Mouse (Mus musculus) limb, embryonic 11.5 days (tissue): ENCODE measurements around the gene Lrp5. TPM values are rescaled to one million over a fixed set of nuclear protein-coding genes. Genes with fewer than 3 reads are reported as not detected.
A peak's percentile ranks its signal among the peaks of the same experiment; 100 is the strongest.

ENCODE experiments used
- ATAC-seq: fragments of 200-750 bp; cut with Nextera tagmentation; 2 replicates; pipeline ENCODE4 v1.8.0; 2017; ENCODE audit warnings: low read depth; ENCODE audit not compliant: insufficient number of reproducible peaks, low FRiP score, low TSS enrichment
- DNase-seq: peaks from one replicate; pipeline ENCODE4 v3.0.0-alpha.2; 2015; ENCODE audit warnings: low spot score
- H3K27ac ChIP-seq: fragments of 300-500 bp; sonication (generic); replicated peaks from 2 replicates; pipeline ENCODE4 v1.5.1; 2014; ENCODE audit warnings: low read depth, mild to moderate bottlenecking, low read length
- H3K27me3 ChIP-seq: fragments of 300-500 bp; sonication (generic); 2 replicates; pipeline ENCODE4 v1.6.1; 2014; ENCODE audit warnings: mild to moderate bottlenecking, low read length, mixed read lengths; ENCODE audit not compliant: control insufficient read depth, insufficient read depth
- H3K36me3 ChIP-seq: fragments of 300-500 bp; sonication (generic); 2 replicates; pipeline ENCODE4 v1.6.1; 2014; ENCODE audit warnings: mild to moderate bottlenecking, low read length, moderate library complexity, mixed read lengths; ENCODE audit not compliant: control insufficient read depth, insufficient read depth
- H3K4me1 ChIP-seq: fragments of 300-500 bp; sonication (generic); 2 replicates; pipeline ENCODE4 v1.6.1; 2014; ENCODE audit warnings: low read length, mixed read lengths; ENCODE audit not compliant: control insufficient read depth, insufficient read depth
- H3K4me2 ChIP-seq: fragments of 300-500 bp; sonication (generic); 2 replicates; pipeline ENCODE4 v1.6.1; 2014; ENCODE audit warnings: low read depth, mild to moderate bottlenecking, moderate library complexity; ENCODE audit not compliant: severe bottlenecking
- H3K4me3 ChIP-seq: fragments of 300-500 bp; sonication (generic); 2 replicates; pipeline ENCODE4 v1.5.1; 2014; ENCODE audit warnings: low read depth, low read length
- H3K9ac ChIP-seq: fragments of 300-500 bp; sonication (generic); 2 replicates; pipeline ENCODE4 v1.6.1; 2014; ENCODE audit warnings: mild to moderate bottlenecking, low read length
- H3K9me3 ChIP-seq: fragments of 300-500 bp; sonication (generic); 2 replicates; pipeline ENCODE4 v1.6.1; 2016; ENCODE audit warnings: low read length; ENCODE audit not compliant: control insufficient read depth
- WGBS: fragments of 180-500 bp; shearing (Covaris S2); extraction: QIAGEN DNeasy Blood & Tissue Kit; methylation state at CpG from one replicate; pipeline ENCODE4 v1.1.7; 2014; 5-methylcytosine and 5-hydroxymethylcytosine counted together
- polyA plus RNA-seq: library from polyadenylated mRNA; unstranded; fragments of >200 nt; fragmentation: Nextera tagmentation; extraction: Ambion mirVana; gene quantifications from 2 replicates; pipeline ENCODE4 v1.2.1, GENCODE M21; 2014

Gene Lrp5
- polyA plus RNA-seq, 1 experiment from 2014 or later, result 7.9 TPM

- H3K4me1 ChIP-seq, result 0 out of 2 replicates have a peak, but pooled peaks cover under 1% of the 10 kb centered on the region
- DNase-seq (no peak), ATAC-seq (no peak)
- WGBS, result 88% methylated on average over 4 of the region's 4 CpGs
- H3K36me3 ChIP-seq, result no peaks in the 10 kb centered on the region
- H3K27me3 ChIP-seq, result no peaks in the 10 kb centered on the region
- H3K9me3 ChIP-seq, result no peaks in the 10 kb centered on the region
- H3K4me3 ChIP-seq, result no peak overlapping the region
- H3K4me2 ChIP-seq, result no peak overlapping the region
- no peak overlapping the region for H3K9ac ChIP-seq
- H3K27ac ChIP-seq, result no peak overlapping the region
Observed at GRCm38 (mm10) chr19:3702460-3702859, 16.1 kb upstream of the Lrp5 start.

DNA sequence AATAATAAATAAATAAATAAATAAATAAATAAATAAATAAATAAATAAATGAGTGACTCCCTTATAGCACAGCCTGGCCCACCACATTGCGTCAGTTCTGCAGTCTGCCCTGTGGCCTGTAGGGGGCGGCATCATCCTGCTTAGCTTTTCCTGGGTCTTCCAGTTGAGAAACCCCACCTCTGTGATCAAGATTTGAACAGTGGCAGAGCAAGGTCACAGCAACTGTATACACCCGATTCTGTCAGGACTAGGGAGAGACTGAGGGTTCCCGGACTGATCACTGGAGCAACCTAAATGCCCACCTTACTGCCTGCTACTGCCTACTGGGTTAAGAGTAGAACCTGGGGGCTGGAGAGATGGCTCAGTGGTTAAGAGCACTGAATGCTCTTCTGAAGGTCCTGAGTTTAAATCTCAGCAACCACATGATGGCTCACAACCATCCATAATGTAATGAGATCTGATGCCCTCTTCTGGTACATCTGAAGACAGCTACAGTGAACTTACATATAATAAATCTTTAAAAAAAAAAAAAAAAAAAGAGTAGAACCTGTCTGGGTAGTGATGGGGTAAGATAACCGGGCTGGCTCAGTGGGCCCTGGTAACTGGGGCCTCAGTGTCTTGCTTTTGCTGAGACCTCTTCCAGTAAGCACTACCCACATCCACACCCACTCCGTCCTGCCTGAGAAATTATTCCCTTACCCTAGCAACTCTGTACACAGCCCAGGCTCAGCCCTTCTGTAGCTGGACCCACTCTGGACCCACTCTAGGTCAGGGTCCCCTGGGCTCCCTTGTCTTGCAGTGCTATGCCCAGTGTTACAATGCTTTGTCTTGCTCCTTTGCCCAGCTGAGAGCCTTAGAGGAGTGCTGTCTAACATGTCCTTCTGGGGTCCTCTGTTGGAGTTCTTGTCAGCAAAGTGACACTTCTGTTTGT is 13.4 kb upstream of the Lrp5 start:
- H3K36me3 ChIP-seq, result no peaks in the 10 kb centered on the region
- no peak overlapping the region for H3K9ac ChIP-seq
- 39% methylated on average over 6 of the region's 6 CpGs for WGBS
- no peak overlapping the region for H3K4me3 ChIP-seq
- no peaks in the 10 kb centered on the region for H3K27me3 ChIP-seq
- DNase-seq (peak; percentile 92), ATAC-seq (peak; percentile 55; the same call in 1 of the 2 replicates)
- no peak overlapping the region for H3K4me2 ChIP-seq
- no peaks in the 10 kb centered on the region for H3K4me1 ChIP-seq
- H3K27ac ChIP-seq, result no peak overlapping the region
- H3K9me3 ChIP-seq, result no peaks in the 10 kb centered on the region

GRCm38 (mm10) chr19:3698035-3698434 is 11.7 kb upstream of the Lrp5 start:
- ATAC-seq (no peak), DNase-seq (no peak)
- Histone ChIP-seq H3K27ac (no peak overlapping the region), H3K4me2 (no peak overlapping the region), H3K9ac (no peak overlapping the region), H3K4me3 (no peak overlapping the region), H3K9me3 (no peaks in the 10 kb centered on the region), H3K4me1 (no peaks in the 10 kb centered on the region), H3K27me3 (no peaks in the 10 kb centered on the region), H3K36me3 (no peaks in the 10 kb centered on the region)
- 88% methylated on average over 7 of the region's 7 CpGs for WGBS

DNA sequence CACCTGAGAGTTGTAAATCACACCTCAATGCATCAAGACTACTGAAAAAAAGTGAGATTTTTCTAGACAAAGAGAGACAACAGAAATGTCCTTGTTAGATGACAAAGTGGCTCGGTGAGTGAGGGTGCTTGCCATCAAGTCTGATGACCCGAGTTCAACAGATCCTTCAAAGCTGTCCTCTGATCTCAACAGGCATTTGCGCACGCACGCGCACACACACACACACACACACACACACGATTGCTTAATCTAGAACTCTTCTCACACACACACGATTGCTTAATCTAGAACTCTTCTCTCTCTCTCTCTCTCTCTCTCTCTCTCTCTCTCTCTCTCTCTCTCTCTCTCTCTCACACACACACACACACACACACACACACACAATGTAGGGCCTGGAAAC is 9.6 kb upstream of the Lrp5 start:
- Histone ChIP-seq H3K4me3 (no peak overlapping the region), H3K36me3 (no peaks in the 10 kb centered on the region), H3K9ac (no peak overlapping the region), H3K4me2 (no peak overlapping the region), H3K27me3 (no peaks in the 10 kb centered on the region), H3K27ac (no peak overlapping the region), H3K4me1 (no peaks in the 10 kb centered on the region), H3K9me3 (no peaks in the 10 kb centered on the region)
- no peak for DNase-seq
- ATAC-seq, result no peak
- WGBS, result 93% methylated on average over 8 of the region's 8 CpGs

DNA sequence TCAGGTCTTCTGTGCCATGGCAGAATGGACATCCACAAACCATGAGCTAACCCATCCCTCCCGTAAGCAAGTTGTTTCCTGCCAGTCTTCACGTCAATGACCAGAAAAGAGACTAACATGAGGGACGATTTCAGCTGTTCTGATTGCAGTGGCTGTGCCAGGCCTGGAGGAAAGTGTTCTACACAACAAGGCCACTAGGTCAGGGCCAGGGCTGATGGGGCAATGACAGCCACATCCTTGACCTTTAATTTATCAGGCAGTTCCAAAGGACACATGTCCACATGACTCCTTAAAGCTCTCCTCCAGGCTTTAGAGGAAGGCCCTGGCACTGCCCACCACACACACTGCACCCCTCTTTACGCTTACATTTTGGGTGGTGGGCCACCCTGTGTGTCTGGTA is 9.1 kb upstream of the Lrp5 start:
- Histone ChIP-seq H3K4me2 (no peak overlapping the region), H3K4me1 (no peaks in the 10 kb centered on the region), H3K4me3 (no peak overlapping the region), H3K9ac (no peak overlapping the region), H3K9me3 (no peaks in the 10 kb centered on the region), H3K27me3 (no peaks in the 10 kb centered on the region), H3K27ac (no peak overlapping the region), H3K36me3 (no peaks in the 10 kb centered on the region)
- no peak for DNase-seq
- 88% methylated on average over 4 of the region's 4 CpGs for WGBS
- no peak for ATAC-seq

DNA sequence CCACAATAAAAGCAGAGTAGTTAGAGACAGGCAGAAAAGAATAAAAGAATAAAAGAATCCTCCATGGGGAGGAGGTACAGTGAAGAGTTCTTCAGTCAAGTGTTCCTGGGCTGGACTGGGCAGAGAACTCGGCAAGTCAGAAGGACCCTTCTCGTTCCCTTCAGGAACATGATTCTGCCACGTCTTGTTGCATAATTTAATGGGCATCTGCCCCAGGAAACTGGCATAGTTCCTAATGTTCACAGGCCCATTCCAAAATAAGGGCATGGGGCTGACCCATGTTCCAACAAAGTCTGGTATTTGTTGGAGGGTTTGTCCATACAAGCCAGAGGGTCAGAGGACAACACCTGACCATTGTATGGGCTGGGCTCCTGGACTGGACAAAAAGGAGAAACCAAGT is 8.6 kb upstream of the Lrp5 start:
- ATAC-seq, result no peak
- WGBS, result 85% methylated on average over 3 of the region's 3 CpGs

DNA sequence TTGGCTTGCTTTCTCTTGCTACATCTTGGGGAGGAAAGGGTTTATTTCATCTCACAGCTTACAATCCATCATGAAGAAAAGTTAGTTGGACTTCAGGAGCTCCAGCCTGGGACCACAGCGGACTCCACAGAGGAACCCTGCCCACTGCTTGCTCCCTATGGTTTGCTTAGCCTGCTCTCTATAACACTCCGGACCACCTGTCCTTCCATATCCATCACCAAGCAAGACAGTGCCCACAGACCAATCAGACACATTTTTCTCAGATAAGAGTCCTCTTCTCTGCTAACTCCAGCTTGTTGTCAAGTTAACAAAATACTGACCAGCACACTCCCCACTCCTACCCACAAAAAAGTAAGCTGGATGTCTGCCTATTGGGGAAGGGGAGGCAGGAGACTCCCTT is 8.1 kb upstream of the Lrp5 start:
- H3K27ac ChIP-seq, result no peak overlapping the region
- 88% methylated on average over 2 of the region's 2 CpGs for WGBS

More for the DNA sequence above, 8.6 kb upstream of the Lrp5 start:
- no peaks in the 10 kb centered on the region for H3K36me3 ChIP-seq
- no peak overlapping the region for H3K9ac ChIP-seq
- H3K27ac ChIP-seq, result no peak overlapping the region
- no peaks in the 10 kb centered on the region for H3K27me3 ChIP-seq
- H3K4me1 ChIP-seq, result no peaks in the 10 kb centered on the region
- no peak overlapping the region for H3K4me2 ChIP-seq
- H3K4me3 ChIP-seq, result no peak overlapping the region
- DNase-seq, result no peak
- no peaks in the 10 kb centered on the region for H3K9me3 ChIP-seq

GRCm38 (mm10) chr19:3692414-3693145 is 6.2 kb upstream of the Lrp5 start:
- no peak overlapping the region for H3K27ac ChIP-seq
- H3K9ac ChIP-seq, result no peak overlapping the region
- no peaks in the 10 kb centered on the region for H3K9me3 ChIP-seq
- H3K27me3 ChIP-seq, result no peaks in the 10 kb centered on the region
- peaks cover 3% of the 10 kb centered on the region; the same call in 1 of the 2 replicates for H3K4me1 ChIP-seq
- DNase-seq, result no peak
- no peak overlapping the region for H3K4me2 ChIP-seq
- H3K4me3 ChIP-seq, result no peak overlapping the region
- WGBS, result 70% methylated on average over 6 of the region's 6 CpGs
- ATAC-seq, result no peak
- H3K36me3 ChIP-seq, result no peaks in the 10 kb centered on the region

More for the DNA sequence above, 8.1 kb upstream of the Lrp5 start:
- no peaks in the 10 kb centered on the region for H3K27me3 ChIP-seq
- ATAC-seq, result no peak
- DNase-seq, result no peak
- H3K4me3 ChIP-seq, result no peak overlapping the region
- H3K4me2 ChIP-seq, result no peak overlapping the region
- no peaks in the 10 kb centered on the region for H3K4me1 ChIP-seq
- H3K9me3 ChIP-seq, result no peaks in the 10 kb centered on the region
- H3K36me3 ChIP-seq, result no peaks in the 10 kb centered on the region
- no peak overlapping the region for H3K9ac ChIP-seq
